Mouse (Mus musculus): ENCODE results near the gene Itga4. TPM values are rescaled to one million over a fixed set of nuclear protein-coding genes. Genes with fewer than 3 reads are reported as not detected.

Gene Itga4
- polyA plus RNA-seq, 1 experiment from 2014 or later = 10.2 TPM

- no peak overlapping the region for H3K9ac ChIP-seq (replicated peaks)
- peak overlapping the region; percentile 3; the same call in 1 of the 2 replicates for H3K4me3 ChIP-seq (ENCODE audit: low read depth, low read length)
- no peak for DNase-seq
- H3K4me2 ChIP-seq (ENCODE audit: low read depth, low read length) = peak overlapping the region; percentile 37
- H3K27me3 ChIP-seq (ENCODE audit: insufficient read depth, low read length) = no peaks in the 10 kb centered on the region
- ATAC-seq = peak; percentile 88
- H3K27ac ChIP-seq (ENCODE audit: low read depth) = peak overlapping the region; percentile 71
- TF ChIP-seq EP300 (IDR thresholded peaks at IDR 0.05; ENCODE audit: low read depth) = peak; percentile 98
- no peak for TF ChIP-seq CTCF (IDR thresholded peaks at IDR 0.05; ENCODE audit: low read depth)
- peaks cover 14% of the 10 kb centered on the region for H3K4me1 ChIP-seq (ENCODE audit: insufficient read depth)
- H3K36me3 ChIP-seq (replicated peaks; ENCODE audit: insufficient read depth, low read length) = peaks cover 34% of the 10 kb centered on the region
- no peaks in the 10 kb centered on the region for H3K9me3 ChIP-seq (ENCODE audit: low read length)
- 19% methylated on average over 3 of the region's 3 CpGs for WGBS (ENCODE audit: insufficient replicate concordance)
Measured at GRCm38 (mm10) chr2:79270034-79270535, 14.9 kb downstream of the Itga4 start.

GRCm38 (mm10) chr2:79271838-79272237 lies 16.6 kb downstream of the Itga4 start:
- 69% methylated on average over 4 of the region's 4 CpGs for WGBS (ENCODE audit: insufficient replicate concordance)
- no peak overlapping the region for H3K27ac ChIP-seq (ENCODE audit: low read depth)
- H3K9ac ChIP-seq (replicated peaks) = no peak overlapping the region
- H3K36me3 ChIP-seq (replicated peaks; ENCODE audit: insufficient read depth, low read length) = peaks cover 35% of the 10 kb centered on the region
- H3K4me1 ChIP-seq (ENCODE audit: insufficient read depth) = peaks cover 12% of the 10 kb centered on the region
- DNase-seq (no peak), ATAC-seq (no peak)
- no peak overlapping the region for H3K4me3 ChIP-seq (ENCODE audit: low read depth, low read length)
- no peaks in the 10 kb centered on the region for H3K27me3 ChIP-seq (ENCODE audit: insufficient read depth, low read length)
- no peaks in the 10 kb centered on the region for H3K9me3 ChIP-seq (ENCODE audit: low read length)
- no peak overlapping the region for H3K4me2 ChIP-seq (ENCODE audit: low read depth, low read length)
- no peak for TF ChIP-seq EP300 (IDR thresholded peaks at IDR 0.05; ENCODE audit: low read depth)
- no peak for TF ChIP-seq CTCF (IDR thresholded peaks at IDR 0.05; ENCODE audit: low read depth)

DNA sequence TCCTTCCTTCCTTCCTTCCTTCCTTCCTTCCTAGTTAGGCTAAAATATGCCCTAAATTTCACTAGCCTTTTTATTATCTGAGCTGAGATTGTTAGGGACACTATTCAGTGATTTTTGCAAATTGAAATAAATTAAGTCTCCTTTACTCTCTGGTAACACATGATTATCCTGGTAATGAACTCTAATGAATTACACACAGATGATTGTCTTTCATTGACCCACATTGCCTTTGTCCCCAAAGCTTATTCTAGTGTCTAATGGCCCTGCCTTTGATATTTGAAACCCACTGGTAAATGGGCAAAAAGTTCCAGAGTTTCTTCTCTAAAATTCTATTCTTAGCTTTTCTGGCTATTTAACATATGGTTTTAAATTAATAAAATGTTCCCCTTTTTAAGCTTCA lies 23.4 kb downstream of the Itga4 start:
- Histone ChIP-seq H3K9ac (replicated peaks) (no peak overlapping the region), H3K36me3 (replicated peaks; ENCODE audit: insufficient read depth, low read length) (peaks cover 42% of the 10 kb centered on the region)
- no peak for ATAC-seq

GRCm38 (mm10) chr2:79284206-79284605 lies 29.0 kb downstream of the Itga4 start:
- Histone ChIP-seq H3K4me2 (ENCODE audit: low read depth, low read length) (no peak overlapping the region), H3K4me3 (ENCODE audit: low read depth, low read length) (no peak overlapping the region), H3K4me1 (ENCODE audit: insufficient read depth) (no peaks in the 10 kb centered on the region), H3K27ac (ENCODE audit: low read depth) (no peak overlapping the region), H3K9ac (replicated peaks) (no peak overlapping the region), H3K36me3 (replicated peaks; ENCODE audit: insufficient read depth, low read length) (peaks cover 60% of the 10 kb centered on the region), H3K27me3 (ENCODE audit: insufficient read depth, low read length) (no peaks in the 10 kb centered on the region), H3K9me3 (ENCODE audit: low read length) (no peaks in the 10 kb centered on the region)
- TF ChIP-seq EP300 (IDR thresholded peaks at IDR 0.05; ENCODE audit: low read depth) (no peak), CTCF (IDR thresholded peaks at IDR 0.05; ENCODE audit: low read depth) (no peak)
- DNase-seq (no peak), ATAC-seq (no peak)
- WGBS (ENCODE audit: insufficient replicate concordance) = 87% methylated on average over 4 of the region's 4 CpGs

More for the DNA sequence above, 23.4 kb downstream of the Itga4 start:
- Histone ChIP-seq H3K4me2 (ENCODE audit: low read depth, low read length) (no peak overlapping the region), H3K4me3 (ENCODE audit: low read depth, low read length) (no peak overlapping the region), H3K4me1 (ENCODE audit: insufficient read depth) (no peaks in the 10 kb centered on the region), H3K9me3 (ENCODE audit: low read length) (no peaks in the 10 kb centered on the region), H3K27me3 (ENCODE audit: insufficient read depth, low read length) (no peaks in the 10 kb centered on the region), H3K27ac (ENCODE audit: low read depth) (no peak overlapping the region)
- TF ChIP-seq CTCF (IDR thresholded peaks at IDR 0.05; ENCODE audit: low read depth) = no peak
- no peak for TF ChIP-seq EP300 (IDR thresholded peaks at IDR 0.05; ENCODE audit: low read depth)
- no peak for DNase-seq

- no peak for DNase-seq
- Histone ChIP-seq H3K4me1 (ENCODE audit: insufficient read depth) (no peaks in the 10 kb centered on the region), H3K4me3 (ENCODE audit: low read depth, low read length) (no peak overlapping the region), H3K4me2 (ENCODE audit: low read depth, low read length) (no peak overlapping the region), H3K36me3 (replicated peaks; ENCODE audit: insufficient read depth, low read length) (peaks cover 71% of the 10 kb centered on the region), H3K9ac (replicated peaks) (no peak overlapping the region), H3K9me3 (ENCODE audit: low read length) (no peaks in the 10 kb centered on the region), H3K27me3 (ENCODE audit: insufficient read depth, low read length) (no peaks in the 10 kb centered on the region), H3K27ac (ENCODE audit: low read depth) (no peak overlapping the region)
- WGBS (ENCODE audit: insufficient replicate concordance) = 74% methylated on average over 1 of the region's 1 CpGs
- no peak for TF ChIP-seq EP300 (IDR thresholded peaks at IDR 0.05; ENCODE audit: low read depth)
- no peak for ATAC-seq
Measured at GRCm38 (mm10) chr2:79290149-79290548, 34.9 kb downstream of the Itga4 start.

DNA sequence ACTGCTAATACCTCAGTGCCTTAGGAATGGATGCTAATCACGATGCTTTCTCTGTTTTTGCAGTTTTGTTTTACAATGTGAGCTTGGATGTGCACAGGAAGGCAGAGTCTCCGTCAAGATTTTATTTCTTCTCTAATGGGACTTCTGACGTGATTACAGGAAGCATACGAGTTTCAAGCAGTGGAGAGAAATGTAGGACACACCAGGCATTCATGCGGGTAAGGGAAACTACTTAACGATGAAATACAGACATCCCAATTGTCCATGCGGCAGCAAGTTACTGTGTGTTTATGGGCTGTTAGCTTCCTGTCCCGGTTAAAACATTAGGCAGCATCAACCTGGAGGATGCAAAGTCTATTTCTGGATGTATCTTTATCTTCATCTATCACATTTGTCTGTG lies 36.7 kb downstream of the Itga4 start:
- DNase-seq (no peak), ATAC-seq (no peak)
- Histone ChIP-seq H3K27me3 (ENCODE audit: insufficient read depth, low read length) (no peaks in the 10 kb centered on the region), H3K4me2 (ENCODE audit: low read depth, low read length) (no peak overlapping the region), H3K4me3 (ENCODE audit: low read depth, low read length) (no peak overlapping the region), H3K9ac (replicated peaks) (no peak overlapping the region), H3K27ac (ENCODE audit: low read depth) (no peak overlapping the region), H3K36me3 (replicated peaks; ENCODE audit: insufficient read depth, low read length) (peaks cover 72% of the 10 kb centered on the region), H3K4me1 (ENCODE audit: insufficient read depth) (no peaks in the 10 kb centered on the region), H3K9me3 (ENCODE audit: low read length) (no peaks in the 10 kb centered on the region)
- 89% methylated on average over 8 of the region's 8 CpGs for WGBS (ENCODE audit: insufficient replicate concordance)
- no peak for TF ChIP-seq EP300 (IDR thresholded peaks at IDR 0.05; ENCODE audit: low read depth)
- TF ChIP-seq CTCF (IDR thresholded peaks at IDR 0.05; ENCODE audit: low read depth) = no peak

DNA sequence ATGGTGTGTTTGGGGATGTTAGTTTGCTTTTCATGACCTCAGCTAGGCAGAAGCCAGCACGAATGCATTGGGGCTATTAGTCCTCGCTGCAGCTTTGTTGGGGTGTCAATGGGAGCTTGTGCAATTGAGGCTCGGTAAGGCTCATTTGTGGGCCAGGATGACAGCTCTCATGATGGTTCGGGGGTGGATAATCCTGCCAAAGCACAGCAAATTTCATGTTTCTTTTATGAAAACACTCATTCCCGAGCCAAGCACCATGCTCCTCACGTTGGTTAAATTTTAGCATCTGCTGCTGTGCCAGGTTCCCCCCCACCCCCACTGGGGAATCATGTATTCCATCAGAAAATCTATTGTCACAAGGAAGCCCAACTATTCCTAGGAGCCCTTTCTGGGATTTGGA lies 37.2 kb downstream of the Itga4 start:
- DNase-seq (no peak), ATAC-seq (no peak)
- TF ChIP-seq EP300 (IDR thresholded peaks at IDR 0.05; ENCODE audit: low read depth) = no peak
- TF ChIP-seq CTCF (IDR thresholded peaks at IDR 0.05; ENCODE audit: low read depth) = no peak
- no peak overlapping the region for H3K27ac ChIP-seq (ENCODE audit: low read depth)
- WGBS (ENCODE audit: insufficient replicate concordance) = 89% methylated on average over 6 of the region's 6 CpGs
- H3K4me2 ChIP-seq (ENCODE audit: low read depth, low read length) = no peak overlapping the region
- H3K4me1 ChIP-seq (ENCODE audit: insufficient read depth) = no peaks in the 10 kb centered on the region
- no peaks in the 10 kb centered on the region for H3K9me3 ChIP-seq (ENCODE audit: low read length)
- H3K4me3 ChIP-seq (ENCODE audit: low read depth, low read length) = no peak overlapping the region
- peaks cover 68% of the 10 kb centered on the region for H3K36me3 ChIP-seq (replicated peaks; ENCODE audit: insufficient read depth, low read length)
- H3K27me3 ChIP-seq (ENCODE audit: insufficient read depth, low read length) = no peaks in the 10 kb centered on the region
- no peak overlapping the region for H3K9ac ChIP-seq (replicated peaks)

Measured in liver, postnatal 0 days (tissue).